Mouse (Mus musculus): Measurements from ENCODE around the gene Hpgd.
"Not testable (repeated sequence)": the region's sequence is repeated elsewhere in the genome, so short reads cannot be mapped to it uniquely, and the experiment has no call there.

Gene Hpgd

DNA sequence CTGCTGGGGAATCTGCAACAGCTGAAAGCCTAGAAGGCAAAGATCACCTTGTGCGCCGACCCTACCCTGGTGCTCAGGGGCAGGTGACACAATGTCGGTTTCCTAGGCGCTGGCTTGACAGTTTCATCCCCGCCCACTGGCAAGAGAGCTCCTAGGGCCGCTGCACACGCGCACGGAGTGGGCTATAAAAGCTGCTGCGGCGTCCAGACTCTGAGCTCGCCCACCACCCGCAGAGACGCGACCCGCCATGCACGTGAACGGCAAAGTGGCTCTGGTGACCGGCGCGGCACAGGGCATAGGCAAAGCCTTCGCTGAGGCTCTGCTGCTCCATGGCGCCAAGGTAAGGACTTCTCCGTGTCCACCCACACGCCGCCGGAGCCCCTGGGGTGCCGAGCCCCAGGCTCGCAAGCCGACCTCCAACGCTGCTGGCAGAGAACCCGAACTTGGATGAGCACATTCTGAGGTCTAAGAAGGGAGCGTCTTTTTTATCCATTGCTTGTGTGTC, at the start of gene Hpgd:
Gene Hpgd, plus strand, starts transcription at position 213 of the 505 bp plus-strand sequence.
- peak; percentile 2 for DNase-seq (ENCODE audit: extremely low read depth, insufficient read length, low spot score)

DNA sequence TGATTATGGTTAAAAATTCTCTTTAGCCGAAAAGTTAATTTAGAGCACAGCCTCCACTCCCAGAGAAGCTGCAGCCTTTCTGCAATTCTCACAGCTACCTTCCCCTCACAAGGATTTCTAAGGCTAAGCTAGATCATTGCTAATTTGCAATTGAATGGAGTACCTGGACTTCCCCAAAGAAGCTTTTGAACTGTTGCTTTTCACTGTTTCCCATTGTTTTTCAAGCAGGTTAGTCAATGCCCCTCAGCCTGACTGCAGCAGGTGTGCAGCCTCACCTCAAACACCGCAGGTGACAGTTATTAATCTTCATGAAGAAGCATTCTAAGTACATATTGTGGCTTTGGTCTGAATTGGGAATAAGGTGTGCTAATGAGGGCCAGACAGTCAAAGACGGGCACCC, 42.7 kb upstream of the Hpgd start:
- DNase-seq (ENCODE audit: extremely low read depth, insufficient read length, low spot score) = not testable (repeated sequence)

DNA sequence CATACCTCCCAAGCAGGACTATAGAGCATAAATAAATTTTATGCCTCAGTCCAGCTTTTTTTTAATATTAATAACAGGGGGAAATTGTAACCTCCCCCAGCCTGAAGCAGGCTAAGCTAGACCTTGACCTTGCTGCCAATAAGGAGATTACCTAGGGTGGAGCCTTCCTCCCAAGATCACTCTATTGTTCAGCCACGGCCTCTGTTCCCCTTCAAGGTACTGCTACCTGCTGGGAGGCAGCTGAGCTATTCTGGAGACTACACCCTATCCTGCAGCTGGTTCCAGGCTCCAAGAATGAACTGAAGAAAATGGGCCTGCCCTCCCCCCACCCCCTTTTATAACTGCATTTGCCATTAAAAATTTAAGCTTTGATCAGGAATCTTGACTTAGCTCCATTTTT, 42.1 kb upstream of the Hpgd start:
- DNase-seq (ENCODE audit: extremely low read depth, insufficient read length, low spot score) = no peak

DNA sequence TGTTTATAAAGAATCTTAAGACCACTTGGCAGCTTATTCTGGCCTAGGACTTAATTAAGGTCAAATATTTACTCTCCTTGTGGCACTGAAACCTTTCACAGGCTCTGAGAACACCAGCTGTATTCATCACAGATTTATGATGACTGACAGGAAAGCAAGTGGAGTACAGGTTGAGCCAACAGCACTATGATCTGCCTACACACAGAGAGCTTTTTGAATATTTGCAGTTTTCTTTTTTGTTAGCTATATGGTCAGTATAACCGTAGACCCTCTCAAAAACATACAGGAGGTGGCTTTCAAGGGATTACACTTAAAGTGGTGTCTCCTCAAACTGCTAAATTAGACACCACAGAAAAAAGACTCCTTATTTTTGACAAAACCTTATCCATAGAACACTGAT, 33.2 kb upstream of the Hpgd start:
- DNase-seq (ENCODE audit: extremely low read depth, insufficient read length, low spot score) = no peak

DNA sequence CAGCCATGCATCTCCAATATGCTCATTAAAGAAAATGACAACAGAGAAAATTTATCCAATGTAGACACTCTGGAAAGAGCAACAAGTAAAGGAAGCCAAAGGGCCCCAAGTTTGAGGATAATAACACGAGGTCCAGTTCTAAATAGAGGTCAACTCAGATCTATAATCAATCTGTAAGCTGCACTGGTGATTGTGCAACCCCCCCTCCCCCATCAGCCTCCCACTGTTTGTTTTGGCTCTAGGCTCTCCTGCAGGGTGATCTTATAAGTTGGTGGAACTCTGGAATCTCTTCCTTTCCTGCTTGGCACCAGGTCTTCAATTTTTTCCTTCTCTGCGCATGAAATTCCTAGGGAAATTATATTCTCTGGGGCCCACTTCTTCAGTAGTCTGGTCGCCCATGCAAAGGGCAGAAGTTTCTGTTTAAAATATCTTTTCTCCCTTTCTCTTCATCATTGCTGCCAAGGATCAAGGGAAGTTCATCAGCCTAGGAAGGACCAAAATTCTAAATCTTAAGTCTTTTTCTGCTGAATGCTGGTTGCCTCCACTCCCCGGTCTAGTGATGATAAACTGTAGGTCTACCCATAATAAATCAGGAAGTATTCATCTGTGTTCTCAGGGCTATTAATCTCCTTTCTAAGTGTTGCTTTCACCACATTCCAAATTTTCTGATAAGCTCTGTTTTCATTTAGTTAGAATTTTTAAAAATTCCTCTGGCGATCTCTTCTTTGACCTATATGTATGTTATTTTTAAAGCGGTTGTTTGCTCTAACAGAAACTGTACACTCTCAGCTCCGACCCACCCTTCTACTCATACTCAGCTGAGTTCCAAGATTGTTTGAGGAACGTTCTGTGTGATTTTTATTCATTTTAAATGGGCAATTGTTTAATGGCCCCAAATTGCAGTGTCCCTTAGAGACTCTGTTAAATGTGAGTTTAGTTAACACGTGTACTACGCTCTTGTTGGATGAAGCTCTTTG, 24.4 kb upstream of the Hpgd start:
- no peak for DNase-seq (ENCODE audit: extremely low read depth, insufficient read length, low spot score)

DNA sequence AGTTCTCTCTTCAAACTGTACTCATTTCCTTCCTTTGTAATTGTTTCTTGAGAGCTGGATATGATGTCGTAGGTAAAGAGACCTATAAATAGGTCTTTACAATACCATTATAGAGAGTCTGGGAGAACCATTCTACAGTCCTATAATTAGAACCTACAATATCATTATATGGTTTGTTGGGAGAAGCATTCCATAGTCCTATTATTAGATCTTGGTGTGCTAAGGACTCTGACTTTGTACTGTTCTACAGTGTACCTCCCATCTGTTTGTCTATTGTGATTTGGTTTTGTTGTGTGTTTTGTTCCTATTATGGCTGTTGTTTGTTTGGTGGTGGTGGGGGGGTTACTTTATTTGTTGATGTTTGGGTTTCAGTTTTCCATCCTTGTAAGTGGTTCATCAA, 21.5 kb upstream of the Hpgd start:
- DNase-seq (ENCODE audit: extremely low read depth, insufficient read length, low spot score) = no peak

DNA sequence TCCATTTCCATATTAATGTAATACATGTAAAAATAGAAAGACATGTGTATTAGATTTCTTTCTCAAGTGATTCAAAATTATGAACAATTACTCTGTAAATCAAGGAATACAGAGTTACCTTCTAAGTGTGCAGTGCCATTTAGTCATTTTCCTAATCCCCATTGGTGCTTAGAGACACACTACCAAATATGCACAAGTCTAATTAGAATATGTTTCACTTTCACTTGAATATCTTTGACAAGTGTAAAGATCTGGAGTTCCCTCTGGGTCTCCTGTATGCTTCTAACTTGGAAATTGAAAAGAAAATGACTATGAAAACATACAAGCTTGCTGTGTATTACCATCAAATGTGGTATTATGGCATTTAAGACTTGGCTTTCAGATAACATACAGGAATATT, 19.1 kb upstream of the Hpgd start:
- no peak for DNase-seq (ENCODE audit: extremely low read depth, insufficient read length, low spot score)

DNA sequence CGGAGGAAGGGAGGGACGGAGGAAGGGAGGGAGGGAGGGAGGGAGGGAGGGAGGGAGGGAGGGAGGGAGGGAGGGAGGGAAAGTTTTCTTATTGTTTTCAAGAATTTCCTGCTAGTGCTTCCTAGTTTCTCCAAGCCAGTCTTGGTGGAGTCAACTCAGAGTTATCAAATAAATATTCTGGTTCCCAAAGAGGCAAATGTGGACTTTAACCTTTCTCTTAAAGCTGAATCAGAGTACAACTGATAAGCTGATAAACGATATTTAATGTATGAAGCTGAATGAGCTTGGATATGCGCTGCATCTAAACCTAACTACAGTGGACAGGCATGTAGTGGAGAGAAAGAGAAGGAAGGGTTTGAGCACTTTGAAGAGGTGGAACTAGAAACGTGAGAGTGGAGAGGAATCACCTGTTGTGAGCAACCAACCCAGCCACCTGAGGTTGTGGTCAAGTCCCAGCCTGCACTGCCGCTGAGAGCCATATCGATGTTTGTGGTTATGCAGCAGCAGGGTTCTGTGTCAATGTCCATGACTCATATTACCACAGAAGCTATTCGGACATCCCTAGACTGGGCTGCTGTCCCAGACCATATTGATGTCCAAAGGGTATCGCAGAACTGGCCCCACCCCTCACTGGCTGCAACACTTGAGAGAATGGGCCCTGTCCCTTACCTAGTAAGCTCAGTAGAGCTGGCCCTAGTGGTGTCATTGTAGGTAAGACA, 16.4 kb upstream of the Hpgd start:
- DNase-seq (ENCODE audit: extremely low read depth, insufficient read length, low spot score) = peak; percentile 1

DNA sequence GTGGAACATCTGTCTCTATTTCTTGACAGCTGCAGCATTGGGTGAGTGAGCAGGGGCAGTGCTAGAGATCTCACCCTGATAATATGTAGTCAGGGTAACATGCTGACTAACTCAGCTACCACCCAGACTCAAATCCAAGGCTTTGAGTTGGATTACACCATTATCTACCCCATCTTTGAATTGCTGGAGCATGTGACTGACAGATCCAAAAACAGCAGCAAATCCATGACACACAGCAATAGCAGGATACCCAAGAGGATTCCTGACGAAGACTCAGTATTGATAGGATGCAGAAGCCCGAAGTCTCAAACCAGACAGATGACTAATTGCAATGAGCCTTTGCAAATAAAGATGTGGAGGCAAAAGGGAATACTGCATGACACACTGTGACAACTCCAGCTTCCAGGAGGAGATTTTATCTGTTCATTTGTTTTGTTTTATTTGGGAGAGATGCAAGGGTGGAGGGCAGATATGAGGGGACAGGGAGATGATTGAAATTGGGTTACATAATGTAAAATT, 15.8 kb upstream of the Hpgd start:
- DNase-seq (ENCODE audit: extremely low read depth, insufficient read length, low spot score) = no peak

DNA sequence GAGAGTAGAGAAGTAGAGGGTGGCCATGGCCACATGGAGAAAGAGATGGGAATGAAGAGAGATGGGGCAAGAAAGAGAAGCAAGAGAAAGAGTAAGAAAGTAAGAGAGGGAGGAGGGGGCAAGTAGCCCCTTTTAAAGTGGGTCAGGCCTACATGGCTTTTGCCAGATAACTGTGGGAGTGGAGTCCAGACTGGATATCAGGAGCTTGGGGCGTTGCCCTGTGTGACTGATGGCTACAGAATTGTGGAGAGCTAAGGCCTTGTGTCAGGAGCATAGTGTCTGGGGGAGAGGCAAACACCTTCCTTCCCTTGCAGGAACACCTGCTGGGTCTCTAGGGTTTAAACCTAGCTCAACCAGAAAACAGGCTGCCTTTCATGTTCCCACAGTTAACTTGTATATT, 10.4 kb upstream of the Hpgd start:
- DNase-seq (ENCODE audit: extremely low read depth, insufficient read length, low spot score) = no peak

DNA sequence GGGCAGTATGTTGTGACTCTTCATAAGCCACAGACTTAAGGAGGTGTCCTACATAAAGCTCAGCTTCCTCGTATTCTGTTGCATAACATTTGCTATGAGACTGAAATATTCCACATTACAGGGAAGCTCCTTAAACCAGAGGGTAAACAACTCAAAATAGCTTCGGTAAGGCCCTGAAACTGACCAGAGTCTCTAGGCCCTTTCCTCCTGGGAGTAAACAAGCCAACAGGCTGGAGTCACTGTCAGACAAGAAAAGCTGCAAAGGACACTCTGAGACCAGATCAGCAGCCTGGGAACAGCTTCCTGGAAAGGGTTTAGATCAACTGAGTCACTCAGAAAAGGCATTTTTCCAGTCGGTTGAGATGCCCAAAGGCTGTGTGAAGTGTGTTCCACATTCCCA, 9.4 kb upstream of the Hpgd start:
- DNase-seq (ENCODE audit: extremely low read depth, insufficient read length, low spot score) = no peak

DNA sequence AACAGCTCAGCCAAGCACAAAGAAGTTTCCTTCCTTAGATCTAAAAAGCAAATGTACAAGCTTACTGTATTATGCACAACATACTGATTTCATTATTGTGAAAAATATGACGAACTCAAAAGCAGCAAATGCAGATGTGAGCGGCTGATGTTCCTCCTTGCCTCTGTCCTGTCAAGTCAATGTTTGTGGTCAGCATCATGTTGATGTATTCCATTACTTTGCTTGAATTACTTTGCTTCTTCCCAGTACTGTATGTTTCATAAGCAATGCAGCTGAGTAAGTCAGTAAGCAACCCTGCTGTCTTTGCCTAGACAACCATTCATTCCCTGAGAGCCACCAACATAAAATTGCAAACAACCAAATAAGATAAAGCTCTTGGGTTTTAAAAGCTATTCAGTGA, 7.7 kb upstream of the Hpgd start:
- DNase-seq (ENCODE audit: extremely low read depth, insufficient read length, low spot score) = no peak

DNA sequence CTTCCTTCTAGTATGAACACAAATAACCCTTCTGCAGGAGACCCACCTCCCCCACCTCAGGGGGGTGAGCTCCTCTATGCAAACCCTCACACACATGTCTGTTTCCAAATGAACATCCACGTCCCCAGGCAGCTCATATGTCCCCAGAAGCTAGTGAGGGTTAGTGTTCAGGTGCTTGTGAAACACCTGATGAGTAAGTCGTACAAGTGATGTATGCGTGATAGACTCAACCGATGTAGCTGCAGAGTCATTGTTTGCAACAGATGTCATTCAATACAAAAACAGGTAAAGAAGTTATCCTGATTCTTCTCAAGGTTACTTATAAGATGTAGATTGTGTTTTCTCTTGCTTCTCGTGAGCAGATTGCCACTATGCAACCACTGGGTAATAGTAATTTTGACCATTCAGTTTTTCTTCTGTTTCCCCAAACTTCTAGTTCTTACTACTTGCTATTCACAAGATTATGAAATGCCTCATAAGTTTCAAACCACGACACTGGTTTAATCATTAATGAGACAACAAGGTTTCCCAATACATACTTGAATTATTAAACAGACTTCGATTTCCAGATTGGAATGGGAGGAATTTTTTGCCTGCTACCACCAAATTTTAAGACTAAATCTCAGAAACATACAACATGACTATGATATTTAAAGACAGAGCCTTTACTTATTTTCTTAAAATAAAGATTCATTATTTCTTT, 6.9 kb upstream of the Hpgd start:
- no peak for DNase-seq (ENCODE audit: extremely low read depth, insufficient read length, low spot score)

DNA sequence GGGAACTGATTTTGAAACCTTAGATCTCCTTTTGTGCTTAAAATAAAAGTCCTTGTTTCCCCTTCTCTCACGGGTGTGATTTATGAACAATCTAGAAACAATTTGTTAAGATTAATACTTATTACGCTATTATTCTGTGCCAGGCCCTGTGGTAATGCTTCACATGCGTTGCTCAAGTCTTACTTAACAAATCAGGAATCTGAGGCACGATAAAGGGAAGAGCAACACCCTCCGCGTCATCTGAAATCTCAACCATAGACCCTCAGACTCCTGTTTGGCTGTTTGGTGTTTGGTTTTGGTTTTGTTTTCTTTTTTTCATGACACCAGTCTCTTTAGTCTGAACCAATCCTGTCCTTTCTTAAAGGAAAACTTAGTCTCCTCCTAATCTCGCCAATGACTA, 2.1 kb upstream of the Hpgd start:
- no peak for DNase-seq (ENCODE audit: extremely low read depth, insufficient read length, low spot score)

DNA sequence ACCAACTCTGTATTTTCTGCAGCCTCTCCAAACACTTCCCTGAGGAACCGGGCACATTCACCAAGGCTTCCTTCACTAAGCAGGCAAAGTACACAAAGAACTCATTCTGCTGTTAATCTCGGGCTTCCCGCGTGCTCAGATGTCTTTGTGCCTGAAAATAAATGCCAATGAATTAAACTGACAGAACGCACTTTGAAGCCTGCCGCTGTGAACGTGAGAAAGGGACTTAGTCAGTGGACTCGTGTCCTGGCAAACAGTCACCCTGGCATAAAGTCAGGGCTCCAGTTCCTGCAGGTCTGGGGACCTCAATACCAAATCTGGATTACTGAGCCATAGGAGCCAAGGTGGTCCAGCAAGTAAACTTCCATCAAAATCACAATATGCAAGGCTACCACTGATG, 905 bp upstream of the Hpgd start:
- no peak for DNase-seq (ENCODE audit: extremely low read depth, insufficient read length, low spot score)

DNA sequence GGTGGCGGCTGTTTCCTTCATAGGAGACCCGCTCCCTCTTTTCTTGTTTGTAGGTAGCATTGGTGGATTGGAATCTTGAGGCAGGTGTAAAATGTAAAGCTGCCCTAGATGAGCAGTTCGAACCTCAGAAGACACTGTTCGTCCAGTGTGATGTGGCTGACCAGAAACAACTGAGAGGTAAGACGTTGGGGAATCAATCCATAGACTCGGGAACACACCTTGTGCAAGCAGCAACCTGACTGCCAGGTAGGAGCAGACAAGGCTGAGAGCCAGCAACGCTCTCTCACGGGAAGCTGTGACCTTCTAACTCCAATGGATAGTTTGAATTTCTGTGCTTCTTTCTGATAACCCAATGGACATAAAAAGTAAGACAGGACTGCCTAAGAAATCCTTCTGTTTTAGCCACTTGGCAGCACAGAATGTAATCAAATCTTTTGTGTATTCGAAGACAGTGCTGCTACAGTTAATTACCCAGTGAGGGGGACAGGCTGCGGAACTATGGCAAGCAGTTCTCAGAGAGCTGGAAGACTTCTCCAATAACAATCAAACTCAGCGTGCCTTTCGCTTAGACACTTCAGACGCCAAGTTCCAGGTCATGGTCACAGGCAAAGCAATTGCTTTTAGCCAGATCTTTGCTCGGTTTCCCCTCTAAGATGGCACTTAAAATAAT, 636 bp downstream of the Hpgd start:
- DNase-seq (ENCODE audit: extremely low read depth, insufficient read length, low spot score) = no peak

DNA sequence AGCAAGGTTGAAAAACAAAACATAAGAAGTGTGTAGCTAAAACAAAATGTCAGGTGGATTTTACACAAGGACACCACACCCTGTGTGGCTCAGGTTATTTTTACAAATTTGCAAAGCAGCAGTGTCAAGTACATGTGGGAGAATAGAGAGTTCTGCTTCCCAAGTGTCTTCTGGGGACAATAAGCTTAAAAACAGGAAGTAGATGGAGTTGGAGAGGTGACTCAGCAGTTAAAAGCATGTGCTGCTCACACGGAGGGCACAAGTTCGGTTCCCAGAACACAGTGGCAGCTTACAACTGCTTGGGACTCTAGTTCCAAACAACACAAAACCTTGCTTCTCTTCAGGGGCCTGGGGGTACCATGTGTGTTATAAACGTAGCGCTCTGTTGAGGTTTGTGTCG, 5.0 kb downstream of the Hpgd start:
- no peak for DNase-seq (ENCODE audit: extremely low read depth, insufficient read length, low spot score)

DNA sequence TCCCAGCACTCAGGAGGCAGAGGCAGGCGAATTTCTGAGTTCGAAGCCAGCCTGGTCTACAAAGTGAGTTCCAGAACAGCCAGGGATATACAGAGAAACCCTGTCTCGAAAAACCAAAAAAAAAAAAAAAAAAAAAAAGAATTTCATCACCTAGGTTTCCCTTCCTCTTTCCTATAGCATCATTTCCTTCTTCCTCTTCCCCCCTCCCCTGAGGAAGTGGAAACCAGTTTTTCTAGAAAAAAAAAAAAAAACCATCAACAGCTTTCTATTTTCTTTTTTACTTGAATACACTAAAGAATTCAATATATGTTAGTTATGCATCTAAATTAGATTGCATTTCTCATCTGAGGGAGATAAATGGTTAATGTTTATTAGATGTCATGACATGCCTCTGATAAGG, 6.9 kb downstream of the Hpgd start:
- not testable (repeated sequence) for DNase-seq (ENCODE audit: extremely low read depth, insufficient read length, low spot score)

DNA sequence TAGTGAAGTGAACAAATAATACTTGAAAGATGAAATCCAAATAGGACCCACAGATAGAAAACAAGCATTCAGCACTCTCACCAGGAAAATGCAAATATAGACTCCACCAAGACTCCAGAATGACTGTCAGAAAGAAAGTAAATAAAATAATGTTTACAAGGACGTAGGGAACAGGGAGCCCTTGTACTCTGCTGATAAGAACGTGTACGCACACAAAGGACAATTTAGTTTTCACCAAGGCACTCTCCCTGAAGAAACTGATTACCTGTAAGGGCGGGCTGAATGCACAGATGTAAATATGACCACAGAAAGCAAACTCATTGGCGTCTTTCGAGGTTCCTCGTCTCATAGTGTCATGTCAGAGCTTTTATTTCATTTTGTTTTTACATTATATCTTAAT, 10.2 kb downstream of the Hpgd start:
- no peak for DNase-seq (ENCODE audit: extremely low read depth, insufficient read length, low spot score)

DNA sequence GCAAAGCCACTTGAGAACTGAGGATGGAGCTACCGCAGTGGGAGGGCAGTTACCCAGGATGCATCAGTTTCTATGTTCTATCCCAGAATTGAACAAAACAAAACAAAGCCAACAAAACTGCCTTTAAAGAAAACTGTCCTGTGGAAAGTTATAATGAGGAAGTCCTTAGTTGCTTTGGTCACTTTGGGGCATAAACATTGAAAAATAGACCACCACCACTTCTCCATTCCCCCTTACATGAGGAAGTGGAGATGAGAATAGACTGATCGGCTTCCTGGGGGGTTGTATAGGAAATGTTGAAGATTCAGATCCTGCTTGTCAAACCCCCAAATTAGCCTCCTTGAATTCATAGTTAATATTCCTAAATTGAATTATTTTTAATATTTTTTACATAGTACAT, 19.2 kb downstream of the Hpgd start:
- no peak for DNase-seq (ENCODE audit: extremely low read depth, insufficient read length, low spot score)

Measured in 3134 (cell line).